Mouse (Mus musculus) naive thymus-derived CD4-positive, alpha-beta T cell, adult 2 months (primary cell): ENCODE measurements around the gene Syt14.
A peak's percentile ranks its signal among the peaks of the same experiment; 100 is the strongest.

Experiments
- DNase-seq: peaks from one replicate; pipeline ENCODE4 v3.0.0-alpha.2; 2011; ENCODE audit warnings: low read depth

Gene Syt14

GRCm38 (mm10) chr1:193035371-193036238, at the start of gene Syt14:
Gene Syt14, minus strand, starts transcription at chr1:193035775.
- peak; percentile 40 for DNase-seq

GRCm38 (mm10) chr1:193084016-193084415, 48.4 kb upstream of the Syt14 start:
- no peak for DNase-seq

- no peak for DNase-seq
Observed at GRCm38 (mm10) chr1:193083051-193083450, 47.5 kb upstream of the Syt14 start.

GRCm38 (mm10) chr1:193082311-193082921, 46.8 kb upstream of the Syt14 start:
- no peak for DNase-seq

GRCm38 (mm10) chr1:193062618-193063017, 27.0 kb upstream of the Syt14 start:
- no peak for DNase-seq

- DNase-seq: no peak
Observed at GRCm38 (mm10) chr1:193060167-193060566, 24.6 kb upstream of the Syt14 start.

GRCm38 (mm10) chr1:193059596-193059995, 24.0 kb upstream of the Syt14 start:
- DNase-seq: no peak

- DNase-seq: no peak
Observed at GRCm38 (mm10) chr1:193054401-193054800, 18.8 kb upstream of the Syt14 start.

- no peak for DNase-seq
Observed at GRCm38 (mm10) chr1:193053065-193053464, 17.5 kb upstream of the Syt14 start.

GRCm38 (mm10) chr1:193047616-193048015, 12.0 kb upstream of the Syt14 start:
- no peak for DNase-seq

GRCm38 (mm10) chr1:193042760-193043295, 7.3 kb upstream of the Syt14 start:
- DNase-seq: no peak

- peak; percentile 4 for DNase-seq
Observed at GRCm38 (mm10) chr1:193034951-193035370, 614 bp downstream of the Syt14 start.

GRCm38 (mm10) chr1:193024311-193024710, 11.3 kb downstream of the Syt14 start:
- DNase-seq: no peak

- no peak for DNase-seq
Observed at GRCm38 (mm10) chr1:193012351-193012750, 23.2 kb downstream of the Syt14 start.

- DNase-seq: no peak
Observed at GRCm38 (mm10) chr1:193011000-193011769, 24.4 kb downstream of the Syt14 start.

GRCm38 (mm10) chr1:193004581-193004980, 31.0 kb downstream of the Syt14 start:
- no peak for DNase-seq

- DNase-seq: no peak
Observed at GRCm38 (mm10) chr1:193003953-193004352, 31.6 kb downstream of the Syt14 start.

GRCm38 (mm10) chr1:193002307-193002706, 33.3 kb downstream of the Syt14 start:
- no peak for DNase-seq

- DNase-seq: no peak
Observed at GRCm38 (mm10) chr1:193001587-193001986, 34.0 kb downstream of the Syt14 start.

GRCm38 (mm10) chr1:193000908-193001307, 34.7 kb downstream of the Syt14 start:
- DNase-seq: peak; percentile 6

- DNase-seq: no peak
Observed at GRCm38 (mm10) chr1:192994179-192994873, 41.2 kb downstream of the Syt14 start.

- DNase-seq: no peak
Observed at GRCm38 (mm10) chr1:192993491-192993890, 42.1 kb downstream of the Syt14 start.
